Mouse (Mus musculus) heart, postnatal 36 days (tissue): ENCODE measurements around the gene Parn. TPM values are rescaled to one million over a fixed set of nuclear protein-coding genes. Genes with fewer than 3 reads are reported as not detected.
"Not testable (repeated sequence)": the region's sequence is repeated elsewhere in the genome, so short reads cannot be mapped to it uniquely, and the experiment has no call there.

Experiments used
- DNase-seq, 2 experiments: peaks; one replicate each; pipeline ENCODE4 v3.0.0; 2021 to 2022
- intact Hi-C: fragments of 180-260 bp; cut with DNase I; formaldehyde crosslinking; loops from one replicate; pipeline ENCODE4 v1.15.1; 2025
- total RNA-seq, 2 experiments: library from RNA; stranded (reverse); gene quantifications; 2 replicates each; pipeline ENCODE4 v1.2.3; 2021

Parn gene
- total RNA-seq, 2 experiments from 2014 or later = 9.0 to 10.9 TPM

- DNase-seq, intact Hi-C loops: not testable (repeated sequence)
Measured at GRCm38 (mm10) chr16:13638198-13638597, 29.8 kb downstream of the Parn start.

- intact Hi-C loops = loop anchor here (1.0 to 10.0 kb wide), 2 partner anchors 95 to 514 kb away; no protein-coding TSS in a partner anchor
- DNase-seq = no peak
Measured at GRCm38 (mm10) chr16:13628345-13628744, 39.6 kb downstream of the Parn start.

- intact Hi-C loops = loop anchor here (10.0 kb wide), 1 partner anchor 507 kb away; no protein-coding TSS in a partner anchor
Measured at GRCm38 (mm10) chr16:13621745-13622507, 46.0 kb downstream of the Parn start.

GRCm38 (mm10) chr16:13620194-13620593, 47.8 kb downstream of the Parn start:
- no peak for DNase-seq

More at GRCm38 (mm10) chr16:13621745-13622507, 46.0 kb downstream of the Parn start:
- no peak for DNase-seq

GRCm38 (mm10) chr16:13615276-13615675, 52.7 kb downstream of the Parn start:
- DNase-seq = no peak
- intact Hi-C loops = no loop called here

More at GRCm38 (mm10) chr16:13620194-13620593, 47.8 kb downstream of the Parn start:
- intact Hi-C loops = loop anchor here (10.0 kb wide), 1 partner anchor 505 kb away; no protein-coding TSS in a partner anchor

GRCm38 (mm10) chr16:13612571-13612970, 55.4 kb downstream of the Parn start:
- intact Hi-C loops = loop anchor here (2.0 to 5.0 kb wide), 2 partner anchors 80 to 164 kb away; no protein-coding TSS in a partner anchor
- DNase-seq = no peak

- no peak for DNase-seq
- intact Hi-C loops = loop anchor here (2.0 to 5.0 kb wide), 2 partner anchors 80 to 163 kb away; no protein-coding TSS in a partner anchor
Measured at GRCm38 (mm10) chr16:13612058-13612457, 55.9 kb downstream of the Parn start.

GRCm38 (mm10) chr16:13611399-13611798, 56.6 kb downstream of the Parn start:
- intact Hi-C loops = loop anchor here (5.0 kb wide), 1 partner anchor 79 kb away; no protein-coding TSS in a partner anchor
- no peak for DNase-seq

GRCm38 (mm10) chr16:13610951-13611381, 57.0 kb downstream of the Parn start:
- no peak for DNase-seq
- intact Hi-C loops = loop anchor here (5.0 kb wide), 1 partner anchor 79 kb away; no protein-coding TSS in a partner anchor

GRCm38 (mm10) chr16:13608705-13609085, 59.3 kb downstream of the Parn start:
- DNase-seq = no peak
- intact Hi-C loops = no loop called here

GRCm38 (mm10) chr16:13607987-13608704, 59.8 kb downstream of the Parn start:
- intact Hi-C loops = no loop called here

GRCm38 (mm10) chr16:13602779-13603178, 65.2 kb downstream of the Parn start:
- no peak for DNase-seq
- intact Hi-C loops = no loop called here

More at GRCm38 (mm10) chr16:13607987-13608704, 59.8 kb downstream of the Parn start:
- no peak for DNase-seq

GRCm38 (mm10) chr16:13589049-13589408, 78.9 kb downstream of the Parn start:
- intact Hi-C loops = no loop called here

GRCm38 (mm10) chr16:13588182-13589048, 79.6 kb downstream of the Parn start:
- no peak for DNase-seq
- intact Hi-C loops = no loop called here

More at GRCm38 (mm10) chr16:13589049-13589408, 78.9 kb downstream of the Parn start:
- DNase-seq = no peak

GRCm38 (mm10) chr16:13585234-13585633, 82.7 kb downstream of the Parn start:
- intact Hi-C loops = no loop called here
- DNase-seq = no peak

GRCm38 (mm10) chr16:13580784-13581183, 87.2 kb downstream of the Parn start:
- intact Hi-C loops = loop anchor here (2.0 to 5.0 kb wide), 2 partner anchors 48 to 133 kb away; no protein-coding TSS in a partner anchor
- DNase-seq = peak in 1 of 2 experiments; percentile 19

GRCm38 (mm10) chr16:13580016-13580415, 88.0 kb downstream of the Parn start:
- intact Hi-C loops = loop anchor here (2.0 to 5.0 kb wide), 2 partner anchors 47 to 133 kb away; no protein-coding TSS in a partner anchor
- no peak for DNase-seq

GRCm38 (mm10) chr16:13575306-13575705, 92.7 kb downstream of the Parn start:
- intact Hi-C loops = no loop called here
- no peak for DNase-seq

GRCm38 (mm10) chr16:13568280-13568679, 99.7 kb downstream of the Parn start:
- intact Hi-C loops = no loop called here
- no peak for DNase-seq

- intact Hi-C loops = no loop called here
- no peak for DNase-seq
Measured at GRCm38 (mm10) chr16:13567614-13568013, 100.4 kb downstream of the Parn start.
